Mouse (Mus musculus) splenic B cell, adult 2 months (primary cell): Measurements from ENCODE around the gene Fbxl14.
"Not testable (repeated sequence)": the region's sequence is repeated elsewhere in the genome, so short reads cannot be mapped to it uniquely, and the experiment has no call there.

ENCODE experiments used
- DNase-seq: peaks from one replicate; pipeline ENCODE4 v3.0.0-alpha.2; 2011; ENCODE audit warnings: low read depth, low spot score
- H3K27me3 ChIP-seq: 2 replicates; pipeline ENCODE4 v1.6.1; 2012; ENCODE audit warnings: mild to moderate bottlenecking, low read length, moderate library complexity, mixed read lengths; ENCODE audit not compliant: control insufficient read depth, poor library complexity, insufficient read depth, severe bottlenecking
- H3K36me3 ChIP-seq: 2 replicates; pipeline ENCODE4 v1.6.1; 2012; ENCODE audit warnings: mild to moderate bottlenecking, low read length, moderate library complexity, mixed read lengths; ENCODE audit not compliant: control insufficient read depth, poor library complexity, insufficient read depth, severe bottlenecking

Gene Fbxl14

GRCm38 (mm10) chr6:119479876-119480705 is 623 bp downstream of the Fbxl14 start:
- no peaks in the 10 kb centered on the region for H3K36me3 ChIP-seq
- DNase-seq: peak; percentile 66
- H3K27me3 ChIP-seq: no peaks in the 10 kb centered on the region

DNA sequence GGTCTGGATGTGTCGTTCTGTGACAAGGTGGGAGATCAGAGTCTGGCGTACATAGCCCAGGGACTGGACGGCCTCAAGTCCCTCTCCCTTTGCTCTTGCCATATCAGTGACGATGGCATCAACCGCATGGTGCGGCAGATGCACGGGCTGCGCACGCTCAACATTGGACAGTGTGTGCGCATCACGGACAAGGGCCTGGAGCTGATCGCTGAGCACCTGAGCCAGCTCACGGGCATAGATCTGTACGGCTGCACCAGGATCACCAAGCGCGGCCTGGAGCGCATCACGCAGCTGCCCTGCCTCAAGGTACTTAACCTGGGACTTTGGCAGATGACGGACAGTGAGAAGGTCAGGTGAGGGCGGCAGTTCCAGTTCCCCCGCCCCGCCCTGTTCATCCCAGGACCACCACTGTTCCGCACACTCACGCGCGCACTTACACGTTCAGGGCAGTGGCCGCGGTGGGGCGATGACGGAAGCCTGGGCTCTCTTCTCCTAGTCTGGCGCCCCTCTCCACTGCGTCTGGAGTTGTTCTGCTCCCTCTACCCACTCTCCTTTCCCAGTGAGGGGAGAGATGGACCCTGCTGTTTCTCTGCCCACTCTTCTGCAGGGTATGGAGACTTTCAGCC is 1.4 kb downstream of the Fbxl14 start:
- no peaks in the 10 kb centered on the region for H3K27me3 ChIP-seq
- DNase-seq: no peak
- no peaks in the 10 kb centered on the region for H3K36me3 ChIP-seq

DNA sequence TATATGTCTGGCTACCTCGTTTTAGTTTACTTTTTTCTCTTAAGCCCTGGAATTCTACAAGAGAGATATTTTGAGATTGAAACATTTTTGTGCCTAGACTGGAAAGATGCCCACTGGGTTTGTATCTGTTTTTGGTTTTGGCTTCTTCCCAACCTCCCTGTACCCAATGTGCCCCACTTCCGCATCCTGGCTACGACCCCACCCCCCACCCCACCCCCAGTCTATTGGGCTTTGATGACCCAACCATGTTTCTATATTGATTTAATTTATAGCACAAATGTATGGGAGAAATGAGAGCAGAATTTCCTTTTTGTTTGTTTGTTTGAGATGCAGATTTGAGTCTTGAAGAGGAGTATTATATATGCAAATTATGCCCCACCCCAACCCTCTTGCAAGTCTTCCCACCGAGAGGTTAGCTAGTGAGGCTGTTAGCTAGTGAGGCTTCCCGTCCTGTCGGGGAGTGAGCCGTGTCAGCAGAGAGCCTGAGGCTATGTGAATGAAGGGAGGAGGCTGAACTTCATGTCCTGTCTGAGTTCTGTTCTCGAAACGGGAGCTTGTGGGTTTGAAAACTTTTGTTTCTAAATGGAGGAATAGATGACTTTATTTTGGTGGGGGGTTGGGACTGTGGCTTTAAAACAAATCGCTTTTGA is 2.4 kb downstream of the Fbxl14 start:
- DNase-seq: peak; percentile 54
- H3K36me3 ChIP-seq, H3K27me3 ChIP-seq: not testable (repeated sequence)

DNA sequence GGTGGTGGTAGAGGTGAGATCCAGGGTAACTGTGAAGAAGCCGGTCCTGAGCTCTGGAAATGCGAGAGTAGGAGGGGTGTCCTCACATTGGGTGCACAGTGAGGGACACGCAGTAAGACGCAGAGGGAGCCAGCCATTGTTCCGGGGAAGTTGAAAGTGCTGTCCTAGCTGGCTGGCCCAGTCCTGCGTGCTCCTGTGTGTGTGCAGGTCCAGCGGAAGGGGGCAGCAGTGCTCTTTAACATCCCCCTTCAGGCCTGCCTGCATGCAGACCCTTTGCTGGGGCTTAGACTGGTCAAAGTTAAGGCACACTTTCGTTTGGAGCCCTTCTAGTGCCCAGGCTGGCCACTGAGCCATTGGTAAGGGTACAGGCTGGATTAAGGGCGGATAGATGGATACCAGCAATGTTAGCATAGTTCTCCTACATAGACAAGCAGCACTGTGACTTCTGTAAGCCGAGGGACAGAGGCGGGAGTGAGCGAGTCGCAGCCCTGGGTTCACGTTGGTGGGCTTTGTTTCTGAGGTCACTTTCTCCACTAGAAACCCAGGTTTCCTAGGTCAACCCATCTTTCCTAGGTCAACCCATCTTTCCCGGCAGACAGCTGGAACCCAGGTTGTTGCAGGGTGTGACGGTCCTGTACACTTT is 3.6 kb downstream of the Fbxl14 start:
- no peaks in the 10 kb centered on the region for H3K36me3 ChIP-seq
- no peaks in the 10 kb centered on the region for H3K27me3 ChIP-seq
- DNase-seq: no peak

- H3K27me3 ChIP-seq: no peaks in the 10 kb centered on the region
- no peak for DNase-seq
- no peaks in the 10 kb centered on the region for H3K36me3 ChIP-seq
Observed at GRCm38 (mm10) chr6:119485486-119485885, 6.0 kb downstream of the Fbxl14 start.

DNA sequence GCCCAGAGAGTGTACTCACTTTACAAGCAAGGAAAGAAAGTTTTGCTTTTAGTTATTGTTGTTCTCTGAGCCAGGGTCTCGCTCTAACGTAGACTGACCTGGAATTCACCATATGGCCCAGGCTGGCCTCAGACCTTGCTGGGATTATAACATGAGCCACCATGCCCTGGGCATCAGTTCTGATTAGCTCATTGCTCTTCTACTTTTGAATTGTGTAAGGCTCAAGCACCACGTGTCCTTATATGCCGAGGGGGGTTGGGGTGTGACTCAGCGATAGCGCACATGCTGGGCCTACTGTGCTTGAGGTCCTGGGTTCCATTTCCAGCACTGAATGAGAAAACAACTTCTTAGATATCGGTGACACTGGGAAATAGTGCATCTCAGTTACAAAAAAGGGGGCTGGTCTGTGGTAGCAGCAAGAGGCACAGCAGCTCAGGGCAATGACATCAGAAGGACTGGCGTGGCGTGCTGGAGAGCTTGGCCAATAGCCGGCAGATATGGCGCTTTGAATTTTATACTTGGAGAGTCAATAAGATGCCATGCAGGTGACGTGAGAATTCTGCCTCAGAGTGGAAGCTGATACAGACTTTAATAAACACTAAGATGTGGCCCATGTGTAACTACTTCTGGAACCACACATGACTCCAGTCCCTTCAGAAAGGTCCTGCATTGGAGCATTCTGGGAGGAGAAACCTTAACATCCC is 7.1 kb downstream of the Fbxl14 start:
- Histone ChIP-seq H3K36me3 (no peaks in the 10 kb centered on the region), H3K27me3 (no peaks in the 10 kb centered on the region)
- no peak for DNase-seq

- no peaks in the 10 kb centered on the region for H3K36me3 ChIP-seq
- no peak for DNase-seq
- H3K27me3 ChIP-seq: no peaks in the 10 kb centered on the region
Observed at GRCm38 (mm10) chr6:119487085-119487458, 7.6 kb downstream of the Fbxl14 start.

GRCm38 (mm10) chr6:119487619-119488018 is 8.2 kb downstream of the Fbxl14 start:
- Histone ChIP-seq H3K36me3 (no peaks in the 10 kb centered on the region), H3K27me3 (no peaks in the 10 kb centered on the region)
- DNase-seq: no peak

- Histone ChIP-seq H3K27me3 (no peaks in the 10 kb centered on the region), H3K36me3 (no peaks in the 10 kb centered on the region)
- DNase-seq: peak; percentile 70
Observed at GRCm38 (mm10) chr6:119489765-119490164, 10.3 kb downstream of the Fbxl14 start.

GRCm38 (mm10) chr6:119490549-119490948 is 11.1 kb downstream of the Fbxl14 start:
- Histone ChIP-seq H3K27me3 (no peaks in the 10 kb centered on the region), H3K36me3 (no peaks in the 10 kb centered on the region)
- DNase-seq: no peak

DNA sequence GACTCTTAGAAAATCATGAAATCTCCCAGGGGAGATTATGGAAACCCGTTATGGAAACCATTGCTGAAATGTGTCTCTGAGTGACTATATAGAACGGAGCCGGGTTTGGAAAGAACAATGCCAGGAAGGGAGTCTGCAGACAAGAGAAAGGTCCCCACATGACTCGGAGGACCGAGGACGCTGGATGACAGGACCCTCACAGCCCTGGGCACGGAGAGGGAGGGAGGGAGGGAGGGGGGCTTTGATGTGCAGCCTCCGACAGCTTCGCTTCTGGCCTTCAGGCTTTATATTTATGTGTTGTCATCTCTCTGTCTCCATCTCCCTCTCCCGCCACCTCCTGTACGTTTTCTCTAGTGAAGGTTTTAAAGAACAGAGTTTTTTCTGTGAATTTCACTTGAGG is 11.5 kb downstream of the Fbxl14 start:
- Histone ChIP-seq H3K27me3 (no peaks in the 10 kb centered on the region), H3K36me3 (no peaks in the 10 kb centered on the region)
- no peak for DNase-seq

- DNase-seq: no peak
- no peaks in the 10 kb centered on the region for H3K27me3 ChIP-seq
- H3K36me3 ChIP-seq: no peaks in the 10 kb centered on the region
Observed at GRCm38 (mm10) chr6:119491997-119492629, 12.6 kb downstream of the Fbxl14 start.

DNA sequence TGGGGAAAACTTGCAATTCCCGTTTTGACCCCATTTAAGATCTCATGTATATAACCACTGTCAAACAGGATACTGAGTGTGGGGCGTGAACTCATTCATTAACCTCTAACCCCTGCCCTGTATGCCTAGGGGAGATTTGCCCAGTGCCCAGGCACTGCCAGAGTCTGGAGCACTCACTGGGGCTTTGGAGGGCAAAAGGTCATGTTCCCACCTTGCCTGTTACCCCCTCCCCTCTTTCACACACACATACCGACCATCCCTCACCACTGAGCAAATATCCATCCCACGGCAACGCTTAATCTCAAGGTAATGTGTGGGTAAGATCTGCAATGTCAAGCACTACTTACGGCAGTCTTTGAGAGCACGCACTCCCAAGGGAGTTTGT is 13.2 kb downstream of the Fbxl14 start:
- no peak for DNase-seq
- Histone ChIP-seq H3K36me3 (no peaks in the 10 kb centered on the region), H3K27me3 (no peaks in the 10 kb centered on the region)

DNA sequence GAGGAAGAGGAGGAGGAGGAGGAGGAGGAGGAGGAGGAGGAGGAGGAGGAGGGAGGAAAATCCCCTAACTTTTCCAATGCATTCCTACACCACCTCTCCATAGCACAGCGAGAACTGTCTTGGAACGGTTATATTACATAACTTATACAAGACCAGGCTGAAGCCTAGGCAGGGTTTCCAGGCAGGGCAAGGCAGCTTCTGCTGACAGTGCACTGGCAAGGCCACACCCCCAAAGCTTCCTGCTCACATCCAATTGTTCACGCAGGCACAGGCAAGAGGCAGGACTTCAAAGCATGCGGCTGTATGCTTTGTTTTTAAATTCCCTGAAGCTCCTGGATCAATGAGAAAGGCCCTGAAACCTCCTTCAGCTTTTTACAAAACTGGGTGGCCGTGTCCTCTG is 19.8 kb downstream of the Fbxl14 start:
- Histone ChIP-seq H3K27me3 (no peaks in the 10 kb centered on the region), H3K36me3 (no peaks in the 10 kb centered on the region)
- DNase-seq: no peak
